Mouse (Mus musculus): ENCODE measurements around the gene Zfp790.

Zfp790 gene

GRCm38 (mm10) chr7:29815910-29816429, at the start of gene Zfp790:
Zfp790 (plus strand) TSS chr7:29816114.
- DNase-seq: peak; percentile 82

- peak; percentile 82 for DNase-seq
Observed at GRCm38 (mm10) chr7:29767058-29767686, 48.7 kb upstream of the Zfp790 start.

GRCm38 (mm10) chr7:29768090-29768900, 47.6 kb upstream of the Zfp790 start, which contains the start of gene Zfp84:
Zfp84 (plus strand) TSS chr7:29768552.
- DNase-seq: peak; percentile 90

GRCm38 (mm10) chr7:29768980-29769379, 46.9 kb upstream of the Zfp790 start:
- no peak for DNase-seq

- no peak for DNase-seq
Observed at GRCm38 (mm10) chr7:29773503-29773902, 42.4 kb upstream of the Zfp790 start.

- no peak for DNase-seq
Observed at GRCm38 (mm10) chr7:29774371-29774770, 41.5 kb upstream of the Zfp790 start.

GRCm38 (mm10) chr7:29776568-29776967, 39.3 kb upstream of the Zfp790 start:
- no peak for DNase-seq

- no peak for DNase-seq
Observed at GRCm38 (mm10) chr7:29777372-29777771, 38.5 kb upstream of the Zfp790 start.

GRCm38 (mm10) chr7:29783871-29784551, 31.9 kb upstream of the Zfp790 start, which contains the start of gene Zfp30:
Zfp30 (plus strand) TSS chr7:29783998.
- DNase-seq: peak; percentile 73

- DNase-seq: no peak
Observed at GRCm38 (mm10) chr7:29785023-29785422, 30.9 kb upstream of the Zfp790 start.

- DNase-seq: no peak
Observed at GRCm38 (mm10) chr7:29785888-29786287, 30.0 kb upstream of the Zfp790 start.

GRCm38 (mm10) chr7:29792906-29793305, 23.0 kb upstream of the Zfp790 start:
- DNase-seq: no peak

GRCm38 (mm10) chr7:29807046-29807445, 8.9 kb upstream of the Zfp790 start:
- no peak for DNase-seq

- no peak for DNase-seq
Observed at GRCm38 (mm10) chr7:29812244-29812643, 3.7 kb upstream of the Zfp790 start.

GRCm38 (mm10) chr7:29814381-29814780, 1.5 kb upstream of the Zfp790 start:
- no peak for DNase-seq

GRCm38 (mm10) chr7:29815061-29815784, 691 bp upstream of the Zfp790 start:
- DNase-seq: peak; percentile 1

GRCm38 (mm10) chr7:29818619-29819254, 2.8 kb downstream of the Zfp790 start:
- DNase-seq: peak; percentile 74

GRCm38 (mm10) chr7:29828001-29828400, 12.1 kb downstream of the Zfp790 start:
- no peak for DNase-seq

- DNase-seq: no peak
Observed at GRCm38 (mm10) chr7:29829804-29830203, 13.9 kb downstream of the Zfp790 start.

GRCm38 (mm10) chr7:29836816-29837215, 20.9 kb downstream of the Zfp790 start:
- no peak for DNase-seq

- DNase-seq: no peak
Observed at GRCm38 (mm10) chr7:29839256-29839655, 23.3 kb downstream of the Zfp790 start.

GRCm38 (mm10) chr7:29842105-29842504, 26.2 kb downstream of the Zfp790 start:
- DNase-seq: no peak
